Mouse (Mus musculus) testis, adult 10 weeks (tissue): Measurements from ENCODE around the gene Prkcq. TPM values are rescaled to one million over a fixed set of nuclear protein-coding genes. Genes with fewer than 3 reads are reported as not detected.

Source experiments
- polyA plus RNA-seq: library from polyadenylated mRNA; stranded (reverse); fragments of 350-450 nt; fragmentation: Illumina TruSeq; extraction: RNeasy Lipid Tissue Mini Kit (QIAGEN cat#74804); gene quantifications from one replicate; pipeline ENCODE4 v1.2.3, GENCODE M21; 2014; ENCODE audit warnings: low read depth, low replicate concordance

The Prkcq gene
- 209 TPM for polyA plus RNA-seq

DNA sequence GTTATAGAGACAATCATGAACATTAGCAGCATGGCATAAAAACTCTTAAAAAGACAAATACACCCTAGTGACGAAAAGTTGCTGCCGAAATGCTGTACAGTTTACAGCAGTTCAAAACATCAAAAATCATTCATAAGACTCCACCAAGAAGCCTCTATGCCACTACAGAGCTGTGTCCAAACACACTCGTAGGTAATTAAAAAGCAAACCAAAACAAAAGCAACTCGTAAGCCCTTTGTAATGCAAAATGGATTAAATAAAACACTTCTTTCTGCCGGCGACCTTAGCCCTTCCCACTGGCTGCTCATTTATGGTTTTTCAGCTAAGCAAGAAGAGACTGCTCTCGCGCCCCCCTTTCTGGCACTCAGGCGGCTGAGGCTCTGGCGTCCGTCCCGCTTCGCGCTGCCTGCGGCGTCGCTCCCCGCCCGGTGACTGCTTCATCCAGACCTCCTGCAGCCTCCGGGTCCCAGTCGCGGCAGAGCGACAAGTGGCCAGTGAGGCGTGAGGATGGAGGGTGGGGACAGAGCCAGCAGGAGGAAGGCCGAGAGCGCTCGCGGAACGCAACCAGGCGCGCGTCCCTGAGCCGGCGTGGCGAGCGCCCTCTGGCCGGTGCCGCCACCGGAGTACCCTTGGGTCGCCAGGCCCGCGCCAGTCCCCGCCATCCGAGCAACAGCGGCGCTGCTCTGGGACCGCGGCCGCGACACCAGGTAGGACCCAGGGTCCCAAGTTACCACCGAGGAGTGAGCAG lies at the start of gene Prkcq:
Gene Prkcq, plus strand, starts transcription at position 355 of the 748 bp plus-strand sequence.

